Mouse (Mus musculus) thymus, adult 2 months (tissue): Measurements from ENCODE around the gene Gm29094.
"Not testable (repeated sequence)": the region's sequence is repeated elsewhere in the genome, so short reads cannot be mapped to it uniquely, and the experiment has no call there.

Experiments
- CTCF ChIP-seq: fragments of 200-500 bp; IDR thresholded peaks from 2 replicates; pipeline ENCODE4 v1.5.1; 2012; ENCODE audit warnings: mild to moderate bottlenecking, control low read depth, low read length, moderate library complexity, borderline replicate concordance; ENCODE audit not compliant: control insufficient read depth, poor library complexity, insufficient read depth; ENCODE audit errors: extremely low read depth
- POLR2A ChIP-seq: fragments of 200-500 bp; IDR thresholded peaks from 2 replicates; pipeline ENCODE4 v1.6.1; 2012; ENCODE audit warnings: mild to moderate bottlenecking, low read length, control low read depth, moderate library complexity; ENCODE audit not compliant: control insufficient read depth, poor library complexity, insufficient read depth; ENCODE audit errors: extremely low read depth

DNA sequence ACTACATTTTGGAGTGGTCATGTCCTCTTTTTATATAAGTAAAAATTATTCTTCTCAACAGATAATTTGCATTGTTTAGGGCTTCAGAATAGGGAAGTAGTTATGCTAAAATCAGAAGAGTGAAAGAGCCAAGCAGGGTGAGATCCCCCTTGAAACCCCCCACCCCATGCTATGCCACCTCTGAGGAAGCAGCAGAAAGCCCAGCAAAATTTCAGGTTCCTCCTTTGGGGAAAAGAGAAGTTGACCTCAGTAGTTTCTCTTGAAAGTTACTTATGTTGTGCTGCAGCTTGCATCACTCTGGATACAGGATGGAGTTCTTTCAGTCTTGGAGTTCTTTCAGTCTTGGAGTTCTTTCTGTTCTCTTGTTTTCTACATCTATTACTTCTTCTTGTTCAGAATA lies 3.7 kb upstream of the Gm29094 start:
- TF ChIP-seq POLR2A, CTCF: not testable (repeated sequence)
